Mouse (Mus musculus): ENCODE results near the gene Tmod1.

- TF ChIP-seq FLI1 (IDR thresholded peaks at IDR 0.05; ENCODE audit: low read length): no peak
- no peak for TF ChIP-seq GATA1 (IDR thresholded peaks at IDR 0.05; ENCODE audit: borderline replicate concordance, low read length)
Measured at GRCm38 (mm10) chr4:46075664-46076063, 36.9 kb downstream of the Tmod1 start.
